Mouse (Mus musculus): ENCODE measurements around the gene Apbb2. TPM values are rescaled to one million over a fixed set of nuclear protein-coding genes. Genes with fewer than 3 reads are reported as not detected.

Apbb2 gene
- polyA plus RNA-seq, 1 experiment from 2014 or later, result 49.8 TPM

DNA sequence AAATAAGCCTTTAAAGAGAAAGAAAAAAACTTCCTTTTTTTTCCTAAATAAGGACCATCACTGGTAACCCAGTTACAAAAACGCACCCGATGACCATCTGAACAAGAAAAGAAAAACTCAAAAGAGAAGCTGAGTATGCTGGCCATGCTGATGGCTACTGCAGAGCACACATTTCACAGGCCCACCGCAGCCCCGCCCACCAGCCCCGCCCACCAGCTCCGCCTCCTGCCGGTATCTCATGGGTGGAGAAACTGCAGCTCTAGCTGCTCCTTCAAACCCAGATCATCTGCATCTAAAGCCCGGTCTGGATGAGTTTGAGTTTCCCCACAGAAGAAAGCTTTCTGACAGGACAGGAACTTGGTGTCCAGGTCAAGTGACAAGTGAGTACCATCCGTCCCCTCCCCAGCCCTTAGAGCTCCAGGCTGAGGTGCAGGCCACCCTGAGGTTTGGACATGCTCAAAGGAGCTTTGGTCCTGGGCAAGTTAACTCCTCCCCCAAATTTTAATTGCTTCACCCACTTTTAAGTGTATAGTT lies 16.2 kb downstream of the Apbb2 start:
- Histone ChIP-seq H3K4me3 (no peak overlapping the region), H3K9ac (no peak overlapping the region), H3K36me3 (no peaks in the 10 kb centered on the region), H3K4me1 (peaks cover 70% of the 10 kb centered on the region), H3K27me3 (no peaks in the 10 kb centered on the region), H3K27ac (peak overlapping the region; percentile 59), H3K4me2 (no peak overlapping the region; the same call in 1 of the 2 replicates), H3K9me3 (no peaks in the 10 kb centered on the region)
- 34% methylated on average over 9 of the region's 9 CpGs for WGBS
- ATAC-seq (ENCODE audit: borderline replicate concordance, extremely low read depth, low FRiP score, low TSS enrichment), result no peak

DNA sequence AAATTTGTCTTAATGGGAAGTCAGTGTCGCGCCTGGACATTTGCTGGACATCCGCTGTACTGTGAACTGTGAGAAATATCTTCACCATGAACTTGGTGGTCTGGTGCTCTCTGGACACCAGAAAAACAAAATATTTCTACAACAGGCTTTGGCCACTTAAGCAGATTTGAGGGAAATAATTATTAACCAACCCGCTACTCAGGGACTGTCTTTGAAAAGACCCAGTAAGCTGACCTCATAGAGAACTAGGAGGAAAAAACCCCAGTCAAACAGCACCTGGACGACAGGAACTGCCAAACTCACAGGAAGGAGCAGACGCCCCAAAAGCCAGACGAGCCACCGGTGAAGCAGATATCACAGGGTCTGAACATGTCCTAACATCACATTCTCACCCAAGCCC lies 18.2 kb downstream of the Apbb2 start:
- Histone ChIP-seq H3K9ac (no peak overlapping the region), H3K4me2 (0 out of 2 replicates have a peak overlapping the region, but pooled peaks have one; percentile 5)
- WGBS, result 50% methylated on average over 8 of the region's 8 CpGs

DNA sequence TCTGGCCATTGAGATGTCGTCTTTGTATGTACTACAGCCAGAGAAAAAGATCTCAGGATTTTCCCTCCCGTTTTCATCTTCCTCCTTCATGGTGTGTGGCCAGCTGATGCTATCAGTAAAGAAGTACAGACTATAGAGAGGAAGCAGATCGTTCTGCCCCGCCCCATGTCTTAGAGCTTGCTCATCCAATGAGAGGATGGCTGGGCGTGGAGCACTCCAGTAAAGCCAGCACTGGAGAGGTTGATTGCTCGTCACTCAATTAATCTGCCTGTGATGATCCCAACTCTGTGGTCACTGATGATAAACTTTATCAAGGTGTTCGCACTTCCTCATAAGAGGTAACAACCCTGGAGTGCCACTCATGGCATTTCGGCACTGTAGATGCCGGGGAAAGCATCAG lies 18.7 kb downstream of the Apbb2 start:
- Histone ChIP-seq H3K27me3 (no peaks in the 10 kb centered on the region), H3K27ac (no peak overlapping the region), H3K9me3 (no peaks in the 10 kb centered on the region), H3K9ac (no peak overlapping the region), H3K36me3 (no peaks in the 10 kb centered on the region), H3K4me3 (no peak overlapping the region), H3K4me2 (0 out of 2 replicates have a peak overlapping the region, but pooled peaks have one; percentile 5), H3K4me1 (peaks cover 46% of the 10 kb centered on the region)
- ATAC-seq (ENCODE audit: borderline replicate concordance, extremely low read depth, low FRiP score, low TSS enrichment), result no peak
- 46% methylated on average over 9 of the region's 9 CpGs for WGBS

More for the DNA sequence above, 18.2 kb downstream of the Apbb2 start:
- ATAC-seq (ENCODE audit: borderline replicate concordance, extremely low read depth, low FRiP score, low TSS enrichment), result no peak
- no peak overlapping the region for H3K27ac ChIP-seq
- peaks cover 51% of the 10 kb centered on the region for H3K4me1 ChIP-seq
- no peak overlapping the region for H3K4me3 ChIP-seq
- no peaks in the 10 kb centered on the region for H3K9me3 ChIP-seq
- H3K27me3 ChIP-seq, result no peaks in the 10 kb centered on the region
- H3K36me3 ChIP-seq, result no peaks in the 10 kb centered on the region

DNA sequence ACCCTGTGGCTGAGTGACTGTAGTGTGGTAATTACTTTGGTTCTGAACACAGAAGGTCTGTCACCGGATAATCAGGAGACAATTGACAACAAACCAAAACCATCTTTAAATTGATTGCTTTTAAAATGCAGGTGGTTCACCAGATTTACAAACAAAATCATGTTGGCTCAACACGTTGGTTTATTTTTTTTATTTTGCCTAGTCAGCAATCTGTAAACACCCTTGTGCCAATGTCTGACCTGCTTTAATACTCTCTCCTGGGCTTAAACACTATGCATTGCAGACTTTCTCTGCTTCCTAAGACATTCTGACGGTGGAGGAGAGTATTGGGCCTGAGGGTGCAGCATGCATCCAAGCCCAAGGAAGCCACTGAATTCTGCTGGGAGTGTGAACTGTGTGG lies 22.3 kb downstream of the Apbb2 start:
- peaks cover 19% of the 10 kb centered on the region for H3K4me1 ChIP-seq
- WGBS, result 54% methylated on average over 3 of the region's 3 CpGs
- no peak overlapping the region for H3K27ac ChIP-seq
- H3K4me2 ChIP-seq, result no peak overlapping the region
- no peak overlapping the region for H3K4me3 ChIP-seq
- no peaks in the 10 kb centered on the region for H3K36me3 ChIP-seq
- H3K27me3 ChIP-seq, result no peaks in the 10 kb centered on the region
- ATAC-seq (ENCODE audit: borderline replicate concordance, extremely low read depth, low FRiP score, low TSS enrichment), result no peak
- no peaks in the 10 kb centered on the region for H3K9me3 ChIP-seq
- H3K9ac ChIP-seq, result no peak overlapping the region

DNA sequence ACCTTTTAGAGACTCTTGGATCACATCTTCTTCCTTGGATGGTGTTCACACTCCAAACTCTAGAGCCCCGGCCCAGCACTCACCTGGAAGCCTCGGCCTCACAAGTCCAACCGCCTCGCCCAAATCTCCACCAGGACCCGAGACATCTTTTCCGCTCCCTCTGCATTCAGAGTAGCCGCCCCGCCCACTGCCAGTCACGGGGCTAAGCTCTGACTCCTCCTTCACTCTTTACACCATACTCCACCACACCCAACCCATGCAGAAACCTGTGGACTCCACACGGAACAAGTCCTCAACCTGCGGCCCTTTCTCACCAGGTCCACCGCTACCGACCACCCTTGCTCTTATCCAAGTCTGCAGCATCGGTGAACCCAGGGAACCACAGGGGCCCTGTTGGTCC lies 23.7 kb downstream of the Apbb2 start:
- H3K9me3 ChIP-seq, result no peaks in the 10 kb centered on the region
- H3K27me3 ChIP-seq, result no peaks in the 10 kb centered on the region
- ATAC-seq (ENCODE audit: borderline replicate concordance, extremely low read depth, low FRiP score, low TSS enrichment), result no peak
- H3K4me2 ChIP-seq, result no peak overlapping the region
- WGBS, result 81% methylated on average over 14 of the region's 14 CpGs
- no peak overlapping the region for H3K4me3 ChIP-seq
- no peak overlapping the region for H3K9ac ChIP-seq
- H3K4me1 ChIP-seq, result peaks cover 5% of the 10 kb centered on the region
- H3K36me3 ChIP-seq, result no peaks in the 10 kb centered on the region
- H3K27ac ChIP-seq, result no peak overlapping the region

DNA sequence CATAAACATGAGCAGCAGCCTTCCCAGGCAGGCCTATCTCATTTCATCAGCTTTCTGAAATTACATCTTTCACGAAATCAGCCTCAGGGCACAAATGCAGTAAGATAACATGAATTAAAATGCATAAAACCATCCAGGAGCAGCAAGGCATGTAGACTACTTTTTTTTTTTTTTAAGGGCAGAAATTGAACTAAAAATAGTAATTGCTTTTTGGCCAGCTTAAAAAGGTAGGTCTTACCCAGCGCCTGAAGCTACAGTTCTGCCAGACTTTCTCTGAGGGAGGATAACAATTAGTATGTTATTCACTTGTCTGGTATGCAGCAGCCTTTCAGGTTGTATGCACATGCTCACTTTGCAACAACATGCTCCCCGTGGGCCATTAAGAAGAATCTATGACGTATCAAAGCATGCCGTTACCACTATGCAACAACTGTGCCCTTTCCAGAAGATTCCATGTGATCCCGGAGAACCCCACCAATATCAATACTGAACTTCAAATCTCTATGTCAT lies 32.3 kb downstream of the Apbb2 start:
- H3K27me3 ChIP-seq, result no peaks in the 10 kb centered on the region
- H3K9ac ChIP-seq, result no peak overlapping the region
- WGBS, result 77% methylated on average over 6 of the region's 6 CpGs
- H3K9me3 ChIP-seq, result no peaks in the 10 kb centered on the region
- H3K4me3 ChIP-seq, result no peak overlapping the region
- H3K36me3 ChIP-seq, result no peaks in the 10 kb centered on the region
- peaks cover 8% of the 10 kb centered on the region for H3K4me1 ChIP-seq
- H3K4me2 ChIP-seq, result no peak overlapping the region
- ATAC-seq (ENCODE audit: borderline replicate concordance, extremely low read depth, low FRiP score, low TSS enrichment), result no peak
- no peak overlapping the region for H3K27ac ChIP-seq

DNA sequence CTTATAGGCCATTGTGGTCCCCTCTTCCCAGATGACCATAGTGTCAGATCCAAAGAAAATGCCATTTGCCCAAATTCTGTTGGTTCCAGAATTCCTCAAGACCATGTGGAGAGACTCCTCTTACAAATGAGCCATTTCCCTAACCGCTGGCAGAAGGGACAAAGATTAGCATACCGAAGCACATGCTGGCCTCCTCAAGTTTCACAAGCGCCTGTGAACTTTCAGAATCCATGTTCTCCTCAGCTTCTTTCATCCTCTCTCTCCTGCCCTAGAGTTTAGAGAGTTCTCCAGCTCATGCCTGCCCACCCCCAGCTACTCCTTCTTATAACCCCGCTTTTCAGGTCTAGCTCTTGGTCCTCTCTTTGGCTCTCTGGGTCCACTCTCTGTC lies 35.6 kb downstream of the Apbb2 start:
- ATAC-seq (ENCODE audit: borderline replicate concordance, extremely low read depth, low FRiP score, low TSS enrichment), result no peak
- H3K4me1 ChIP-seq, result peaks cover 14% of the 10 kb centered on the region
- no peak overlapping the region for H3K27ac ChIP-seq

DNA sequence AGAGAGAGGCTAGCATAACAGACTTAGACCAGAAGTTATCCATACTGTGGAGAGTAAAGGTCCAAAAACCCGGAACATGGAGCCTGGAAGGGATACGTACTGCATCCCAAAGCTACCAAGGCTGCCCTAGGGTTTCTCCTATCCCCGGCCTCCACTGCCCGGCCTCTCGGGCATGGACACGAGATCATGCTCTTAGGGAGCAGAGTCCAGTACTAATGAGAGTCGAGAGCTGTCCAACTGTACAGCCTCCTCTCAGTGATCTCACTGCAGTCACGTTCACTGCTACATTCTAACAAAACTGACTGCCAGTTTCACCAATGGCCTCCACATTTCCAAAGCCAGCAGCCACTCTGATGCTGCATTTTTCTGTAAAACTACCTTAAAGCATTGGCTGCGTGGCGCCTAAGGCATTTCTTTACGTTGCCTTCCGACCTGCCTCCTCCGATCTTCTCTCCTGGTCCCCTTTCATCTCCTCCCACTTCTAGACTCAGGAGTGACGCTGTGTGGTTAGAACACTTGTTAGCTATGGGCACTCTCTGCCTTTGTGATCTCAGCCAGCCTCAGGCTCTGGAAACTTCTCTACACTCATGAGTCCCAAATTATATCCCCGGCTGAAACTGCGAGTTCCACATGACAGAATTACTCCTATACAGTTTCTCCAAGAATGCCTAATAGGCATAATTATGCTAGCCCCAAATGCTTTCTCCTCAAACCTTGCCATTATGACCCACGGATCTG lies 36.1 kb downstream of the Apbb2 start:
- Histone ChIP-seq H3K4me1 (peaks cover 15% of the 10 kb centered on the region), H3K4me2 (no peak overlapping the region), H3K36me3 (no peaks in the 10 kb centered on the region), H3K27me3 (no peaks in the 10 kb centered on the region), H3K9me3 (no peaks in the 10 kb centered on the region), H3K4me3 (no peak overlapping the region), H3K27ac (no peak overlapping the region), H3K9ac (no peak overlapping the region)
- ATAC-seq (ENCODE audit: borderline replicate concordance, extremely low read depth, low FRiP score, low TSS enrichment), result no peak
- 82% methylated on average over 17 of the region's 17 CpGs for WGBS

More for the DNA sequence above, 35.6 kb downstream of the Apbb2 start:
- no peak overlapping the region for H3K4me3 ChIP-seq
- H3K4me2 ChIP-seq, result no peak overlapping the region
- H3K36me3 ChIP-seq, result no peaks in the 10 kb centered on the region
- H3K27me3 ChIP-seq, result no peaks in the 10 kb centered on the region
- no peak overlapping the region for H3K9ac ChIP-seq
- H3K9me3 ChIP-seq, result no peaks in the 10 kb centered on the region
- WGBS, result 53% methylated on average over 4 of the region's 4 CpGs

DNA sequence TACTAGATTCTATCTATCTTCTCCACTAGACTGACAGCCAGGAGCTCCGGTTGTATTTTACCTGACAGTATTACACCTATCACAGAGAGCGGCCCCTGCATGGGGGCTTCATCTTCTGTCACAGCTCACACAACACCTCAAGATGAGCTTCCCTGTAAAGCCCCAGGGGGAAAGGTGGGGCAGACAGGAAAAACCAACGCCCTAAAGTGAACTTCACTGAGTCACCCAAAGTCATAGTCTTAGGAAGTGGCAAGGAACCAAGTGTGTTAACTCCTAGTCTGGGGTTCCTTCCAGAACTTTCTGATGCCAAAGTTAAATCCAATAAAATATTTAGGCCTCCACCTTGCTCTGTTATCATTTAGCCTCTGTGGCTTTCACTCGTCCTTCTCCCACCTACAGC lies 39.5 kb downstream of the Apbb2 start:
- Histone ChIP-seq H3K9ac (no peak overlapping the region), H3K4me1 (peaks cover 23% of the 10 kb centered on the region), H3K27ac (no peak overlapping the region), H3K4me2 (no peak overlapping the region), H3K9me3 (no peaks in the 10 kb centered on the region), H3K4me3 (no peak overlapping the region), H3K27me3 (no peaks in the 10 kb centered on the region), H3K36me3 (no peaks in the 10 kb centered on the region)
- WGBS, result 50% methylated on average over 4 of the region's 4 CpGs
- ATAC-seq (ENCODE audit: borderline replicate concordance, extremely low read depth, low FRiP score, low TSS enrichment), result no peak

DNA sequence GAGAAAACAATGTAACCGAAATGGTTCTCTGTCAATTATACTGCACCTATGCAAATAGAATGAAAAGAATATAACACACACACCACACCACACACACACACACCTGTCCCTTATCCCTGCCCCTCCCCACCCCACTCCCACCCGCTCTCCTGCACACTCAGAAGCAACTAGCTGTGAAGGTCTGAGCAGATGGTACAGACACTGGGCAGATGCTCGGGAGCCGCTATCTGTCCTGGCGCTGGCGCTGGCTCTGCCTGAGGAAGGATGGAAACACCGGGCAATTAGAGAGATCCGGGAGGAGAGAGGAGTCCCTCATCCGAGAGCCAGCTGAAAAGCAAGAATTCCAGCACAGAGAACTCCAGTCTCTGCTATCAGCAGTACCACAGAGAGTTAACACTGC lies 42.3 kb downstream of the Apbb2 start:
- no peak overlapping the region for H3K9ac ChIP-seq
- H3K36me3 ChIP-seq, result no peaks in the 10 kb centered on the region
- H3K4me1 ChIP-seq, result peaks cover 33% of the 10 kb centered on the region
- no peak for ATAC-seq (ENCODE audit: borderline replicate concordance, extremely low read depth, low FRiP score, low TSS enrichment)
- no peak overlapping the region for H3K4me2 ChIP-seq
- H3K9me3 ChIP-seq, result no peaks in the 10 kb centered on the region
- H3K27me3 ChIP-seq, result no peaks in the 10 kb centered on the region
- no peak overlapping the region for H3K27ac ChIP-seq
- 65% methylated on average over 9 of the region's 9 CpGs for WGBS
- no peak overlapping the region for H3K4me3 ChIP-seq

DNA sequence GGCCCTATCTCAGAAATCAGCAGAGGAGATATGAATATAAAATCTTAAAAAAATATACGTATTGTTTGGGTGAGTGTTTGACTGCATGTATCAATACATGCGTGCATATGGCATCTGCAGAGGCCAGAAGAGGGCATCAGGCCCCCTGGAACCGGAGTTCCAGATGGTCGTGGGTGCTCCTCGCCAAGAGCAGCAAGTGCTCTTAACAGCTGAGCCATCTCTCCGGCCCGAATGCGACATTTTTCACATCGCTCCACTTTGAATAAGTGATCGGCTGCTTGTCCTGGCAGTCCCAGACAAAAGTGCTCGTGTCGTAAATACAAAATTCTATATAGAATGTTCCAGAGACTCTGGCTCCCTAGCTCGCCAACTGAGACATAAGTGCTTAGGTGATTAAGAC lies 43.4 kb downstream of the Apbb2 start:
- ATAC-seq (ENCODE audit: borderline replicate concordance, extremely low read depth, low FRiP score, low TSS enrichment), result no peak
- 63% methylated on average over 13 of the region's 13 CpGs for WGBS
- no peak overlapping the region for H3K9ac ChIP-seq
- peaks cover 33% of the 10 kb centered on the region for H3K4me1 ChIP-seq
- no peak overlapping the region for H3K4me2 ChIP-seq
- no peaks in the 10 kb centered on the region for H3K36me3 ChIP-seq
- H3K27ac ChIP-seq, result no peak overlapping the region
- H3K4me3 ChIP-seq, result no peak overlapping the region
- H3K27me3 ChIP-seq, result no peaks in the 10 kb centered on the region
- H3K9me3 ChIP-seq, result no peaks in the 10 kb centered on the region

DNA sequence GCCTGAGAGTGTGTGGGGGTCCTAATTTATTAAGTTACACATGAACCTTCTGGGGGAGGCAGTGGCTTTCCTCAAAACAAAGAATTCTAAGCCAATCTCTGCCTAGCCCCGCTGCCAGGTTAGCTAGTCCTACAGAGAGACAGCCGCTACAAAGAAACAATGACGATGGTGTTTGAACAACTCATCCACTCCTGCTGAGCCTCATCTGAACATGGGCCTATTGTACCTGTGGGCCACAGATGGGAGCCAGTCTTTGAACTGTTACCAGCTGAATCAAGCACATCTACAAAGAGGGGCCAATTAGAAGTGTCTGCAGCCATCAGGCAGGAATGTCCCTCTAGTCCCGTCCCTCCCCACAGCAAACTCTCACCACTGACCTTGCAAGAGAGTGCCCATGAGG lies 45.3 kb downstream of the Apbb2 start:
- Histone ChIP-seq H3K27me3 (no peaks in the 10 kb centered on the region), H3K4me3 (no peak overlapping the region), H3K27ac (no peak overlapping the region), H3K4me2 (no peak overlapping the region), H3K36me3 (no peaks in the 10 kb centered on the region), H3K9ac (no peak overlapping the region), H3K4me1 (peaks cover 35% of the 10 kb centered on the region), H3K9me3 (no peaks in the 10 kb centered on the region)
- 61% methylated on average over 4 of the region's 4 CpGs for WGBS
- ATAC-seq (ENCODE audit: borderline replicate concordance, extremely low read depth, low FRiP score, low TSS enrichment), result no peak

All from lung, embryonic 15.5 days (tissue).